Mouse (Mus musculus) kidney, embryonic 14.5 days (tissue): ENCODE results near the gene Vps50. TPM values are rescaled to one million over a fixed set of nuclear protein-coding genes. Genes with fewer than 3 reads are reported as not detected.
"Not testable (repeated sequence)": the region's sequence is repeated elsewhere in the genome, so short reads cannot be mapped to it uniquely, and the experiment has no call there.

Experiments
- ATAC-seq: fragments of 200-750 bp; cut with Nextera tagmentation; 2 replicates; pipeline ENCODE4 v1.8.0; 2017; ENCODE audit warnings: moderate number of reproducible peaks, mild to moderate bottlenecking, moderate TSS enrichment, moderate library complexity; ENCODE audit not compliant: low FRiP score, low TSS enrichment
- H3K27ac ChIP-seq: fragments of 300-500 bp; sonication (generic); 2 replicates; pipeline ENCODE4 v1.5.1; 2014; ENCODE audit warnings: low read depth, mild to moderate bottlenecking, low read length, moderate library complexity, mixed read lengths
- H3K27me3 ChIP-seq: fragments of 300-500 bp; sonication (generic); 2 replicates; pipeline ENCODE4 v1.6.1; 2014; ENCODE audit warnings: mild to moderate bottlenecking, low read length; ENCODE audit not compliant: control insufficient read depth, insufficient read depth
- H3K36me3 ChIP-seq: fragments of 300-500 bp; sonication (generic); 2 replicates; pipeline ENCODE4 v1.6.1; 2014; ENCODE audit warnings: low read length, mixed read lengths; ENCODE audit not compliant: control insufficient read depth, insufficient read depth
- H3K4me1 ChIP-seq: fragments of 300-500 bp; sonication (generic); 2 replicates; pipeline ENCODE4 v1.6.1; 2014; ENCODE audit warnings: low read length, mixed read lengths; ENCODE audit not compliant: control insufficient read depth, insufficient read depth
- H3K4me2 ChIP-seq: fragments of 300-500 bp; sonication (generic); replicated peaks from 2 replicates; pipeline ENCODE4 v1.6.1; 2014; ENCODE audit warnings: low read depth, mild to moderate bottlenecking, low read length
- H3K4me3 ChIP-seq: fragments of 300-500 bp; sonication (generic); 2 replicates; pipeline ENCODE4 v1.5.1; 2014; ENCODE audit warnings: mild to moderate bottlenecking, low read length
- H3K9ac ChIP-seq: fragments of 300-500 bp; sonication (generic); 2 replicates; pipeline ENCODE4 v1.6.1; 2014; ENCODE audit warnings: low read depth, mild to moderate bottlenecking, low read length, moderate library complexity
- H3K9me3 ChIP-seq: fragments of 300-500 bp; sonication (generic); 2 replicates; pipeline ENCODE4 v1.6.1; 2016; ENCODE audit warnings: low read length; ENCODE audit not compliant: control insufficient read depth
- WGBS: fragments of 180-500 bp; shearing (Covaris S2); extraction: QIAGEN DNeasy Blood & Tissue Kit; methylation state at CpG from one replicate; pipeline ENCODE4 v1.1.7; 2014; 5-methylcytosine and 5-hydroxymethylcytosine counted together
- polyA plus RNA-seq: library from polyadenylated mRNA; unstranded; fragments of >200 nt; fragmentation: Nextera tagmentation; extraction: Ambion mirVana; gene quantifications from 2 replicates; pipeline ENCODE4 v1.2.1, GENCODE M21; 2014

Gene Vps50
- polyA plus RNA-seq, 1 experiment from 2014 or later, result 33.1 TPM

- no peaks in the 10 kb centered on the region for H3K27me3 ChIP-seq
- H3K4me2 ChIP-seq, result no peak overlapping the region
- H3K36me3 ChIP-seq, result no peaks in the 10 kb centered on the region
- no peaks in the 10 kb centered on the region for H3K9me3 ChIP-seq
- no peak overlapping the region for H3K4me3 ChIP-seq
- no peaks in the 10 kb centered on the region for H3K4me1 ChIP-seq
- 74% methylated on average over 3 of the region's 3 CpGs for WGBS
- H3K9ac ChIP-seq, result no peak overlapping the region
- ATAC-seq, result no peak
- H3K27ac ChIP-seq, result no peak overlapping the region
Measured at GRCm38 (mm10) chr6:3481705-3482104, 16.5 kb upstream of the Vps50 start.

GRCm38 (mm10) chr6:3485133-3485532 is 13.0 kb upstream of the Vps50 start:
- H3K27ac ChIP-seq, result no peak overlapping the region
- no peaks in the 10 kb centered on the region for H3K4me1 ChIP-seq
- H3K9ac ChIP-seq, result no peak overlapping the region
- no peak overlapping the region for H3K4me3 ChIP-seq
- 77% methylated on average over 3 of the region's 3 CpGs for WGBS
- no peak overlapping the region for H3K4me2 ChIP-seq
- H3K27me3 ChIP-seq, result no peaks in the 10 kb centered on the region
- H3K9me3 ChIP-seq, result no peaks in the 10 kb centered on the region
- no peak for ATAC-seq
- no peaks in the 10 kb centered on the region for H3K36me3 ChIP-seq

- Histone ChIP-seq H3K36me3 (no peaks in the 10 kb centered on the region), H3K4me3 (no peak overlapping the region), H3K27ac (no peak overlapping the region), H3K4me2 (no peak overlapping the region), H3K4me1 (no peaks in the 10 kb centered on the region), H3K9ac (no peak overlapping the region), H3K9me3 (no peaks in the 10 kb centered on the region), H3K27me3 (no peaks in the 10 kb centered on the region)
- 96% methylated on average over 1 of the region's 1 CpGs for WGBS
- ATAC-seq, result no peak
Measured at GRCm38 (mm10) chr6:3487355-3487754, 10.8 kb upstream of the Vps50 start.

GRCm38 (mm10) chr6:3494285-3494684 is 3.9 kb upstream of the Vps50 start:
- Histone ChIP-seq H3K4me1 (no peaks in the 10 kb centered on the region), H3K4me2 (no peak overlapping the region), H3K27me3 (no peaks in the 10 kb centered on the region; the same call in 1 of the 2 replicates), H3K9ac (no peak overlapping the region), H3K9me3 (no peaks in the 10 kb centered on the region), H3K4me3 (no peak overlapping the region), H3K36me3 (no peaks in the 10 kb centered on the region), H3K27ac (no peak overlapping the region)
- 78% methylated on average over 5 of the region's 5 CpGs for WGBS
- no peak for ATAC-seq

- no peak overlapping the region for H3K27ac ChIP-seq
- no peaks in the 10 kb centered on the region; the same call in 1 of the 2 replicates for H3K27me3 ChIP-seq
- H3K36me3 ChIP-seq, result no peaks in the 10 kb centered on the region
- H3K9ac ChIP-seq, result no peak overlapping the region
- 0 out of 2 replicates have a peak, but pooled peaks cover 3% of the 10 kb centered on the region for H3K4me1 ChIP-seq
- H3K9me3 ChIP-seq, result no peaks in the 10 kb centered on the region
- 7% methylated on average over 2 of the region's 2 CpGs for WGBS
- no peak overlapping the region for H3K4me2 ChIP-seq
- no peak for ATAC-seq
- H3K4me3 ChIP-seq, result no peak overlapping the region
Measured at GRCm38 (mm10) chr6:3496210-3496609, 2.0 kb upstream of the Vps50 start.

GRCm38 (mm10) chr6:3500286-3500685 is 2.1 kb downstream of the Vps50 start:
- H3K4me2 ChIP-seq, result no peak overlapping the region
- 96% methylated on average over 3 of the region's 3 CpGs for WGBS
- no peak overlapping the region for H3K9ac ChIP-seq
- no peaks in the 10 kb centered on the region for H3K27me3 ChIP-seq
- no peak for ATAC-seq
- H3K4me3 ChIP-seq, result no peak overlapping the region
- no peak overlapping the region for H3K27ac ChIP-seq
- 0 out of 2 replicates have a peak, but pooled peaks cover 3% of the 10 kb centered on the region for H3K4me1 ChIP-seq
- H3K36me3 ChIP-seq, result no peaks in the 10 kb centered on the region
- H3K9me3 ChIP-seq, result no peaks in the 10 kb centered on the region

GRCm38 (mm10) chr6:3505289-3505688 is 7.1 kb downstream of the Vps50 start:
- no peaks in the 10 kb centered on the region for H3K4me1 ChIP-seq
- H3K27ac ChIP-seq, result no peak overlapping the region
- H3K27me3 ChIP-seq, result no peaks in the 10 kb centered on the region
- 86% methylated on average over 5 of the region's 5 CpGs for WGBS
- no peak overlapping the region for H3K9ac ChIP-seq
- H3K4me2 ChIP-seq, result no peak overlapping the region
- no peak for ATAC-seq
- H3K36me3 ChIP-seq, result no peaks in the 10 kb centered on the region
- no peaks in the 10 kb centered on the region for H3K9me3 ChIP-seq
- no peak overlapping the region for H3K4me3 ChIP-seq

- Histone ChIP-seq H3K4me2 (no peak overlapping the region), H3K4me3 (no peak overlapping the region), H3K9me3 (no peaks in the 10 kb centered on the region), H3K36me3 (no peaks in the 10 kb centered on the region), H3K27me3 (no peaks in the 10 kb centered on the region), H3K27ac (no peak overlapping the region), H3K9ac (no peak overlapping the region), H3K4me1 (no peaks in the 10 kb centered on the region)
- no peak for ATAC-seq
- WGBS, result 77% methylated on average over 4 of the region's 4 CpGs
Measured at GRCm38 (mm10) chr6:3507078-3507477, 8.9 kb downstream of the Vps50 start.

- 91% methylated on average over 2 of the region's 2 CpGs for WGBS
- not testable (repeated sequence) for H3K4me1 ChIP-seq, H3K36me3 ChIP-seq, H3K9ac ChIP-seq, H3K27me3 ChIP-seq, ATAC-seq, H3K4me3 ChIP-seq, H3K27ac ChIP-seq, H3K4me2 ChIP-seq, H3K9me3 ChIP-seq
Measured at GRCm38 (mm10) chr6:3508151-3508550, 10.0 kb downstream of the Vps50 start.
